Mouse (Mus musculus) CH12.LX (cell line): Measurements from ENCODE around the gene Lrrc74b.

ENCODE experiments used
- EP300 ChIP-seq: IDR thresholded peaks from 2 replicates; pipeline ENCODE4 v1.6.1; 2011; ENCODE audit warnings: low read length, improper control_type of control experiment
- NRF1 ChIP-seq: IDR thresholded peaks from 2 replicates; pipeline ENCODE4 v1.6.1; 2014; ENCODE audit warnings: low read depth, mild to moderate bottlenecking, inconsistent platforms, low read length, improper control_type of control experiment, moderate library complexity
- POLR2A ChIP-seq: IDR thresholded peaks from 2 replicates; pipeline ENCODE4 v1.6.1; 2011; ENCODE audit warnings: low read depth, mild to moderate bottlenecking, improper control_type of control experiment, low read length
- ZC3H11A ChIP-seq: IDR thresholded peaks from 2 replicates; pipeline ENCODE4 v1.6.1; 2012; ENCODE audit warnings: low read depth, mild to moderate bottlenecking, inconsistent platforms, low read length, improper control_type of control experiment

GRCm38 (mm10) chr16:17524156-17524555, 36.9 kb downstream of the Lrrc74b start:
- TF ChIP-seq ZC3H11A (no peak), POLR2A (no peak), EP300 (no peak), NRF1 (no peak)
